Mouse (Mus musculus) neural tube, embryonic 11.5 days (tissue): ENCODE data around the gene Syvn1. TPM values are rescaled to one million over a fixed set of nuclear protein-coding genes. Genes with fewer than 3 reads are reported as not detected.

Experiments
- ATAC-seq: fragments of 200-750 bp; cut with Nextera tagmentation; 2 replicates; pipeline ENCODE4 v1.8.0; 2017; ENCODE audit warnings: moderate number of reproducible peaks, mild to moderate bottlenecking, moderate TSS enrichment, moderate library complexity; ENCODE audit not compliant: insufficient read depth, low FRiP score, low TSS enrichment
- DNase-seq: peaks from one replicate; pipeline ENCODE4 v3.0.0-alpha.2; 2015; ENCODE audit warnings: low spot score
- H3K27ac ChIP-seq: fragments of 300-500 bp; sonication (generic); 2 replicates; pipeline ENCODE4 v1.5.1; 2014; ENCODE audit warnings: low read depth, mild to moderate bottlenecking, low read length
- H3K27me3 ChIP-seq: fragments of 300-500 bp; sonication (generic); 2 replicates; pipeline ENCODE4 v1.6.1; 2014; ENCODE audit warnings: mild to moderate bottlenecking, low read length, mixed read lengths; ENCODE audit not compliant: control insufficient read depth, insufficient read depth
- H3K36me3 ChIP-seq: fragments of 300-500 bp; sonication (generic); 2 replicates; pipeline ENCODE4 v1.6.1; 2014; ENCODE audit warnings: mild to moderate bottlenecking, low read length, moderate library complexity, mixed read lengths; ENCODE audit not compliant: control insufficient read depth, insufficient read depth
- H3K4me1 ChIP-seq: fragments of 300-500 bp; sonication (generic); 2 replicates; pipeline ENCODE4 v1.6.1; 2014; ENCODE audit warnings: low read length, mixed read lengths; ENCODE audit not compliant: control insufficient read depth, insufficient read depth
- H3K4me2 ChIP-seq: fragments of 300-500 bp; sonication (generic); 2 replicates; pipeline ENCODE4 v1.6.1; 2014; ENCODE audit warnings: low read depth, mild to moderate bottlenecking, moderate library complexity
- H3K4me3 ChIP-seq: fragments of 300-500 bp; sonication (generic); 2 replicates; pipeline ENCODE4 v1.5.1; 2014; ENCODE audit warnings: low read depth, low read length
- H3K9ac ChIP-seq: fragments of 300-500 bp; sonication (generic); 2 replicates; pipeline ENCODE4 v1.6.1; 2014; ENCODE audit warnings: mild to moderate bottlenecking, low read length
- H3K9me3 ChIP-seq: fragments of 300-500 bp; sonication (generic); 2 replicates; pipeline ENCODE4 v1.6.1; 2016; ENCODE audit warnings: low read length; ENCODE audit not compliant: control insufficient read depth
- WGBS: fragments of 180-500 bp; shearing (Covaris S2); extraction: QIAGEN DNeasy Blood & Tissue Kit; methylation state at CpG from one replicate; pipeline ENCODE4 v1.1.7; 2014; 5-methylcytosine and 5-hydroxymethylcytosine counted together
- polyA plus RNA-seq: library from polyadenylated mRNA; unstranded; fragments of >200 nt; fragmentation: Nextera tagmentation; extraction: Ambion mirVana; gene quantifications from 2 replicates; pipeline ENCODE4 v1.2.1, GENCODE M21; 2014

Syvn1 gene
- polyA plus RNA-seq, 1 experiment from 2014 or later, result 36.7 TPM

DNA sequence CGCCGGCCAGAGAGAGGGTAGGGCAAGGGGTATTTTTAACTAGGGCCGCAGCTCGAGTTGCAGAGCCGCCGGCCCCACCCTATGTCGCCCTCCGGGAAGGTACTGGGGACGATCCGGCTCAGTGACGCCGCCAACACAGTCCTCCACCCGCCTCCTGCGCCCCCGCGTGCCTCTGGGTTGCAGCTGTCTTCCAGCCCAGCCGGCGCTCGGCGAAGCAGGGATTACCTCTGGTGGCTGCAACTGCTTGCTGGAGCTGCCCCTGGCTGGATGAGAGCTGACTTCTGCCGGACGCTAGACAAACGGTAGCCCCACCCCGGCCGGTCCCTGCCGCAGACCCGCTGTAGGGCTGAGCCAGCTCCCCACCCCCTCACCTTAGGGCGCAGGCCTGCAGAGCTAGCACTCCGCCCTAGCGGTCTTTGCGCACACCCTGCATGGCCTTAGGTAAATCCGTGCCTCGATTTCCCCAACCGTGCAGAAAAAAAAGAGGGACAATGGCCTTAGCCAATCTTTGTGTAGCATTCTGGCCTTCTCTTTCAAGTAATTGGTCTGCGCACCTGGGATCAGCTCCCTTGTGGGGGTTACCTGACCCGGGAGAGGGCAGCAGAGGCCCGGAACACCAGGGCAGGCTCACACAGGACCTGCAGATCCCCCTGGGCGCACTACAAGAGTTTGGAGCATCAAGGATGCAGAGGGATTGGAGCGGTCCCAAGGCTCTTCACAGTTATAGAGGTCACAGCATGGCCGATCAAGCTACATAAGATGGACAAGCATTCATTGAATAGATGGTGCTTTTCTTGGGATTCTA, 30.7 kb upstream of the Syvn1 start, which contains the start of gene Capn1:
Capn1 (minus strand) TSS at position 387 of the 805 bp plus-strand sequence.
- DNase-seq (peak; percentile 74), ATAC-seq (peak; percentile 67; the same call in 1 of the 2 replicates)
- Histone ChIP-seq H3K9ac (peak within 1 kb of the TSS; percentile 54), H3K27ac (0 out of 2 replicates have a peak within 1 kb of the TSS, but pooled peaks have one; percentile 27), H3K36me3 (no peaks in the 10 kb centered on the region), H3K9me3 (no peaks in the 10 kb centered on the region), H3K27me3 (peaks cover 20% of the 10 kb centered on the region), H3K4me3 (peak within 1 kb of the TSS; percentile 41), H3K4me1 (peaks cover 4% of the 10 kb centered on the region; the same call in 1 of the 2 replicates), H3K4me2 (peak within 1 kb of the TSS; percentile 88)
- 3% methylated on average over 37 of the region's 40 CpGs for WGBS

DNA sequence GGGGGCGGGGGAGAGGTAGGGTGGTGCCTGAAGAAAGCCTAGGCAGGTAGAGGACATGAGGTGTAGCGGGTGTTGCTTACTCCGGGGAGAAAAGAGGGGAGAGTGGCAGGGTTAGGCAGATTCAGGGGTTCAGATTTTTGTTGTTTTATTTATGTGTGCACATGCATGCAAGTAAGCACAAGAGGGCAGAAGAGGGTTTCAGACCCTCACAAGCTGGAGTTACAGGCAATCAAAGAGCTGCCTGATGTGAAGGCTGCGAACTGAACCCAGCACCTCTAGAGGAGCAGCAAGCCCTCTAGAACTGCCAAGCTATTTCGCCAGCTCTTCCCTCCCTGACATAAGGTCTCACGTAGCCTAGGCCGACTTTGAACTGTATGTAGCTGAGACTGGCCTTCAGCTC, 29.8 kb upstream of the Syvn1 start:
- Histone ChIP-seq H3K27me3 (peaks cover 20% of the 10 kb centered on the region), H3K9ac (no peak overlapping the region), H3K9me3 (no peaks in the 10 kb centered on the region), H3K4me3 (no peak overlapping the region), H3K27ac (no peak overlapping the region), H3K36me3 (no peaks in the 10 kb centered on the region), H3K4me2 (no peak overlapping the region), H3K4me1 (peaks cover 4% of the 10 kb centered on the region; the same call in 1 of the 2 replicates)
- 45% methylated on average over 7 of the region's 7 CpGs for WGBS
- ATAC-seq, result no peak
- DNase-seq, result no peak

DNA sequence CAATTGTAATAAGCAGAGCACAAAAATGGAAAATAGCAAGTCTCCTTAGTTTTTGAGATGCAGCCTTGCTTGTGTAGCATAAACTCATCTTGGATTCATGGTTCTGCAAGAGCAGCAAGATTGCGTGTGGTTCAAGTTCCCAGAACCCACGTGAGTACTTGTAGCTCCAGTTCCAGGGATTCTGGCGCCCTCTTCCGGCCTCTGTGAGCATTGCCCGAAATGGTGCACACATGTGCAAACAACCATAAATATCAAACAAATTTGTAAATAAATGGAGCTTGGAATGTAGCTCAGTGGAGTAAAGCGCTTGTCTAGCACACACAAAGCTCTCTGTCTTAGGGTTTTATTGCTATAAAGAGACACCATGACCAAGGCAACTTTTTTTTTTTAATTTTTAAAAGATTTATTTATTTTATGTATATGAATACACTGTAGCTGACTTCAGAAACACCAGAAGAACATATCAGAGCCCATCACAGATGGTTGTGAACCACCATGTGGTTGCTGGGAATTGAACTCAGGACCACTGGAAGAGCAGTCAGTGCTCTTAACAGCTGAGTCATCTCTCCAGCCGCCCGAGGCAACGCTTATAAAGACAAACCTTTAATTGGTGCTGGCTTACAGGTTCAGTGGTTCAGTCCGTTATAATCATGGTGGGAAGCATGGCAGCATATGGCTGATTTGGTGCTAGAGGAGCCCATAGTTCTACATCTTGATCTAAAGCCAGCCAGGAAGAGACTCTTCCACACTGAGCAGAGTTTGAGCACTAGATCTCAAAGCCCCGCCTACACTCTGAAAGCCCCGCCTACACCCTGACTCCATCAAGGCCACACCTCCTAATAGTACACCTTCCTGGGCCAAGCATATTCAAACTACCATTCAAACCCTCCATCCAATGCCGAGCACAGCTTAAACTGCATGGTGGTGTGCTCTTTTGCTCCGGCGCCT, 28.0 kb upstream of the Syvn1 start:
- Histone ChIP-seq H3K4me1 (peaks cover 4% of the 10 kb centered on the region; the same call in 1 of the 2 replicates), H3K4me2 (no peak overlapping the region), H3K4me3 (no peak overlapping the region), H3K27ac (no peak overlapping the region), H3K36me3 (no peaks in the 10 kb centered on the region), H3K9me3 (no peaks in the 10 kb centered on the region), H3K27me3 (peaks cover 20% of the 10 kb centered on the region), H3K9ac (no peak overlapping the region)
- DNase-seq, result peak; percentile 85
- no peak; the same call in 1 of the 2 replicates for ATAC-seq
- 30% methylated on average over 15 of the region's 15 CpGs for WGBS

GRCm38 (mm10) chr19:6020276-6020675, 26.1 kb upstream of the Syvn1 start:
- H3K4me2 ChIP-seq, result no peak overlapping the region

GRCm38 (mm10) chr19:6023059-6023458, 23.3 kb upstream of the Syvn1 start:
- 68% methylated on average over 8 of the region's 8 CpGs for WGBS
- Histone ChIP-seq H3K4me1 (no peaks in the 10 kb centered on the region), H3K36me3 (no peaks in the 10 kb centered on the region), H3K27ac (no peak overlapping the region), H3K4me2 (no peak overlapping the region), H3K9me3 (no peaks in the 10 kb centered on the region), H3K27me3 (no peaks in the 10 kb centered on the region), H3K9ac (no peak overlapping the region), H3K4me3 (no peak overlapping the region)
- ATAC-seq (no peak), DNase-seq (no peak)

More at GRCm38 (mm10) chr19:6020276-6020675, 26.1 kb upstream of the Syvn1 start:
- no peak overlapping the region for H3K4me3 ChIP-seq
- ATAC-seq (no peak), DNase-seq (no peak)
- H3K4me1 ChIP-seq, result peaks cover 4% of the 10 kb centered on the region; the same call in 1 of the 2 replicates
- WGBS, result 46% methylated on average over 3 of the region's 3 CpGs
- H3K36me3 ChIP-seq, result no peaks in the 10 kb centered on the region
- no peak overlapping the region for H3K9ac ChIP-seq
- H3K9me3 ChIP-seq, result no peaks in the 10 kb centered on the region
- H3K27me3 ChIP-seq, result peaks cover 15% of the 10 kb centered on the region
- no peak overlapping the region for H3K27ac ChIP-seq

- Histone ChIP-seq H3K4me3 (no peak overlapping the region), H3K9ac (no peak overlapping the region), H3K27me3 (no peaks in the 10 kb centered on the region), H3K36me3 (no peaks in the 10 kb centered on the region), H3K9me3 (no peaks in the 10 kb centered on the region), H3K4me1 (no peaks in the 10 kb centered on the region), H3K27ac (no peak overlapping the region), H3K4me2 (no peak overlapping the region)
- 86% methylated on average over 7 of the region's 7 CpGs for WGBS
- DNase-seq (no peak), ATAC-seq (no peak)
Measured at GRCm38 (mm10) chr19:6023930-6024329, 22.4 kb upstream of the Syvn1 start.

DNA sequence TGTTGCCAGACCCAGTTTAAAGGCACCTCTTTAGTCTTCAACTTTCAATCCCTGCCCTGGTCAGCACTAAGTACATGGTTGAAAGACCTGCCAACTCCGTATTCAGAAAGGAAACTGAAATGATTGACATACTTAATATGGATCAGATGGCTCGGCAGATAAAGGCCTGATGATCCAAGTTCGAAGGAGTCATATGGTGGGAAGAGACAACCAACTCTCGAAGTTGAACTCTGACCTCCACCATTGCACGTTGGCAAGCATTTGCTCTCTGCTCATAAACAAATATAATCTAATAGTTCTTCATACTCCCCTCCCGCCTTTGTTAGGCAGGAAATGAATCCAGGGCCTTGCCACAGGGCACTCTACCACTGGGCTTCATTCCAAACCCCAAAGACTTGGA, 17.4 kb upstream of the Syvn1 start:
- Histone ChIP-seq H3K4me2 (no peak overlapping the region), H3K9me3 (no peaks in the 10 kb centered on the region), H3K36me3 (no peaks in the 10 kb centered on the region), H3K4me3 (no peak overlapping the region), H3K27me3 (no peaks in the 10 kb centered on the region), H3K4me1 (no peaks in the 10 kb centered on the region), H3K27ac (no peak overlapping the region), H3K9ac (no peak overlapping the region)
- ATAC-seq (no peak), DNase-seq (no peak)
- 92% methylated on average over 6 of the region's 6 CpGs for WGBS

GRCm38 (mm10) chr19:6029426-6029825, 16.9 kb upstream of the Syvn1 start:
- Histone ChIP-seq H3K4me3 (no peak overlapping the region), H3K27me3 (no peaks in the 10 kb centered on the region), H3K4me2 (no peak overlapping the region), H3K36me3 (no peaks in the 10 kb centered on the region), H3K27ac (no peak overlapping the region), H3K9me3 (no peaks in the 10 kb centered on the region), H3K9ac (no peak overlapping the region), H3K4me1 (no peaks in the 10 kb centered on the region)
- DNase-seq (no peak), ATAC-seq (no peak)
- WGBS, result 82% methylated on average over 9 of the region's 9 CpGs
